Mouse (Mus musculus): ENCODE measurements around the gene Mon2.

Gene Mon2

DNA sequence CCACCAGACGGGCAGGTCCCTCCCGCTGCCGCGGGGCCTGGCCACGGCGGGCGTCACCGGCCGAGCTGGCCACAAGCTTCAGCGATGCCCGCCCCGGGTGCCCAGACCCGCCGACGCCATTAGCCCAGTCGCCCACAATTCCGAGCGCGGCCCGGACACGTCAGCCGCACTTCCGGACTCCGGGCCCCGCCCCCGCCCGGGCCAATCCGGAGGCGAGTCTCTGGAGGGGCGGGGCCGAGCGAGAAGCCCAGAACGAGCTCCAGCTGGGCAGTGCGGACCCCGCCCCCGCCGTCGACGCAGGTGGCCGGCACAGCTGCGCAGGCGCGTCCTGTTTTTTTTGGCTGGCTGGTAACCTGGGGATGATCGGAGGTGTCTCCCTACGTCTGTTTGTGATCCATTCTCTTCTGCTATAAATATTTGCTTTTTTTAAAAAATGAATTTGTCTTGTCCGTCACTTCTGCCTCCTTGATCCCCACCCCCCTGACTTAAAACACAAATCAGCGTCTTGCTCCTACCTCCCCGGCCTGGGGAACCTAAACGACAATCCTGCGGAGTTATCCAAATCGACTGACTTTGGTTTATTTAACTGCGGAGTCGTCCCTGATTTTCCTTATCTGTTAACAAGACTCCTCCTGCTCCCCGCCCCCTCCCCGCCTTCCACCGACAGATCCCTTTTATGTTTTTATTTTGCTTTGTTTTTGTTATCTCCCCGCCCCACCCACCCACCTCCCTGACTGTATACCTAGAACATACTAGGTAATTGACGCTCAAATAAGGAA, at the start of gene Mon2:
TSS of gene Mon2 (minus strand) at position 261 of the 779 bp plus-strand sequence.
- no peak for DNase-seq (ENCODE audit: extremely low read depth, low read depth, low spot score)

DNA sequence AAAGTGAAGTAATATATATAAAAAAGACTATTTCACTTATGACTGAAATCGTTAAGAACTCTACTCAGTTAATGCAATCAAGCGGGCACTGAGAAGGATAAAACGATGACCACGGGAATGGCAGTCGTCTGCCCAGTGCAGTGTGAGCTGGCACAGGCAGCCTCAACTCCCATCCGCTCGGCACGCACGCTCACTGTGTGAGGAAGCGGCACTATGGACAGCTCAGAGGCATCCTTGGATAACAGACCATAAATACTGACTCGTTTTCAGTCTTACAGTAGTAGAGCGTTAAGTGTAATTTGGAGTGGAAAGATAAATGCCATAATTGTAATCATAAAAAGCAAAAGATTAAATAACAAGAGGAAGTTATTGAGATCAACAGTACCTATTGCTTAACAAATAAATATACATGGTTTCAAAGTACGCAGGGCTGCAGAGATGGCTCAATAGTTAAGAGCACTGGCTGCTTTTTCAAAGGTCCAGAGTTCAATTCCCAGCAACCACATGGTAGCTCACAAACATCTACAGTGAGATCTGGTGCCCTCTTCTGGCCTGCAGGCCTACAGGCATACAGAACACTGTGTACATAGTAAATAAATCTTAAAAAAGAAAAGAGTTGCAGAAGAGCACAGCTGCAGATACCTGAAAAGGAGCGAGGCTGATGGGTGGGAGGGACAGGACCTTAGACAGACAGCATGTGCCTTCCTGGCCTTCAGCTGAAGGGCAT, 44.5 kb upstream of the Mon2 start:
- DNase-seq (ENCODE audit: extremely low read depth, low read depth, low spot score): no peak

DNA sequence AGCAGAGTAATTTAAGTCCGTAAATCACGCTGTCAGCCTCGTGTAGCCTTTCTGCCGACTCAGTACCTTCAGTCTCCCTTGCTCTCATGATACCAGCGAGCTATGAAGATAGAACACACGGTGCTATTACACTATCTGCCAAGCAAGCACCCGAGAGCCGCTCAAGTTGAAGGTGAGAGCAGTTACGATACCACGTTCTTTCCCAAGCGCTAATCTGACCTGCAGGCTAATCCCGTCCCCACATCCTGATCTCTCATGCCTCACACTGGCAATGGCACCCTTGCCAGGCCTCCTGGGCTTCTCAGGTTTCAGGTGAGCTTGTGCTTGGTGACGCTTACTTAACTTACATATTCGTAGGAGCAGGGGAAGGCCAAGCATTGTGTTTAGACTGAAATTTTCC, 40.6 kb upstream of the Mon2 start:
- peak; percentile 64 for DNase-seq (ENCODE audit: extremely low read depth, low read depth, low spot score)

DNA sequence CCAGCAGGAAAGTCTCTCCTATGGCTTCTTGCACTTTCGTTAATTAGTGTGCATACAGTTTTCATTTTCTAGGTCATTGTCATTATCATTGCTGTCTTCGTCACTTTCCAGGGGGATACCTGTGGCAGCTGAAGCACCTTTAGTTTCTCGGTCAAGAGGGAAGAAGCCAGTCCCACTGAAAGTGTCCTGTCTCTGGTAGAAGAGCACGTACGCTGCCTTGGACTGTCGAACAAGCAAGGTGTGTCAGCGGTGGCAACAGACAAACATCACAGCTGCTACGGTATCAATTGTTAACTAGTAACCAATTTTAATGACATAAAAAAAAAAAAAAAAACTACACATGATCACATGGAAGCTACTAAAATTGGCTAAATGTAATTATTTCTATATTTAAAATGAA, 37.2 kb upstream of the Mon2 start:
- DNase-seq (ENCODE audit: extremely low read depth, low read depth, low spot score): no peak

DNA sequence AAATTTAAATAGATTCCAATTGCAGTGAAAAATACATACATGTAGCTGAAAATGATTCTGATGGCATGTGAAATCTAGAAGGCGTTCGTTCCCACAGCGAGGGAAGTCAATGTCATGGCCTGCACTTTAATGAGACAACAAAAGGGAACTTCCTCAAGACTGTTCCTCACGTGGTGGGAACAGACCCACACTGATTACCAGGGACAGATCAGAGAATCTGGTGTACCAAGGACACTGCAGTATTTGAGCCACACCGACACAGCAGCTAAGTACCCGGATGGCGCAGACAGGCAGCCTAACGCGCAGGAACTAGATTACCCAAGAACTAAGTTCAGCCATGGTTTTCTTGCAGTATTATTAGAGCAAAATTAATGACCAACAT, 36.5 kb upstream of the Mon2 start:
- DNase-seq (ENCODE audit: extremely low read depth, low read depth, low spot score): no peak

DNA sequence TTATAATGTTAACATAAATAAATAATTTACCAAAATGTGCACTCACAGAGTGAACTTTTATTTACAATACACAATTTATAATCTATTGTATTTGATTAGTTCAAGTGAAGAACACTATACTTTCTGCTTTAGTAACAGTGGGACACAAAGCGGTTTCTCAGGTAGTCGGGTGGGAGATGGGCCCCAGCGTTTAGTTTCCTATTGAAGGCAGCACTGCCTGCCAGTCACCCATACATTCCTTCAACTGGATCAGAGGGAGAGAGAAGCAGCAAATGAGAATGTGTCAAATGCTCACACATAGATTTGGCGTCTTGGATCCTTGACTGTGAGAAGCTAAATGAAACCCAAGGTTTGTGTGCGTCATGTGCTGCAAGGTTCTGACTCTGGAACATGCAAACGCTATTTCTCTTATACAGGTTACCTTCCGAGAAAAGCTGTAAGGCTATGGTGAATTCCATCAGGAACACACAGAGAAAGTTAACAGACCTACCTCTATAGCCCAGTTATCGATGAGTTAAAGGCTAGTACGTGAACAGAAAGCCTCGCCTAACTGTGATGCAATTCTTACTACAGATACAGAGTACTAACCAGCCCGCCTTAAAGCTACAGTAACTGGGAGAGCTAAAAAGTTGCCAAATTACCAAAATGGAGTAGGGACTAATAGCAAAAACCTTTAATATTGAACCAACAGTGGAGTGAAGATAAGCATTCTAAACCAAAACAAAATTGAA, 35.9 kb upstream of the Mon2 start:
- DNase-seq (ENCODE audit: extremely low read depth, low read depth, low spot score): no peak

DNA sequence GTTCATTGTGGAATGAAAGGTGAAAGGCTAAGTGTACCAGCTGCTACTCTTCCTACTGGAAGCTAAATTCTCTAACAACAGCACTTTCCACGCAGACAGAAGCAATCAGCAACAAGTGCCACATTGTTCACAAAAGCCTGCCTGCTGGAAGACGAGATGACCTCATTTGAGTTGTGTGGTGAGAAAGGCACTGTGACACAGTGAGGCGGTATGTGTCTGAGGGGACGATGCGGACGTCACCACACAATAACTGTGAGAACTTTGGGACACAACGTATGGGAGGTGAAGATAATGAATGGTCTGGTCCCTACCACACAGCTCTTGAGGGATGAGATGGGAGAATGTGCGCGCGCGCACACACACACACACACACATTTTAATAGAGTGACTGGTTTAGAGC, 34.2 kb upstream of the Mon2 start:
- no peak for DNase-seq (ENCODE audit: extremely low read depth, low read depth, low spot score)

DNA sequence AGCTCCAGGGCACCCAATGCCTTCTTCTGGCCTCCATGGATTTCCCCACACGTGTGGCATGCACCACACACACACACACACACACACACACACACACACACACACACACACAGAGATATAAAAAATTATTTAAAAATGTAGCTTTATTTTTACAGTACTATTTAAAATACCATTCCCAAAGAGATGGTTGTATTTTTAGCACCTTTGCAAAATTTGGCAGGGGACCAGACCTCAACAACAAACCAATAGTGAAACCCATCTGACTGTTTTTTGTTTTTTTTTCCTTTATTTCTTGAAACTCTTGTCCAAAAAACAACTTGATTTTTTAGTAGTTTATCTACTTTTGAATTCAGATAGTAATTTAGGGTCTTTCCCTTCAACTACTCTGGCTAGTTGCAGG, 32.2 kb upstream of the Mon2 start:
- no peak for DNase-seq (ENCODE audit: extremely low read depth, low read depth, low spot score)

DNA sequence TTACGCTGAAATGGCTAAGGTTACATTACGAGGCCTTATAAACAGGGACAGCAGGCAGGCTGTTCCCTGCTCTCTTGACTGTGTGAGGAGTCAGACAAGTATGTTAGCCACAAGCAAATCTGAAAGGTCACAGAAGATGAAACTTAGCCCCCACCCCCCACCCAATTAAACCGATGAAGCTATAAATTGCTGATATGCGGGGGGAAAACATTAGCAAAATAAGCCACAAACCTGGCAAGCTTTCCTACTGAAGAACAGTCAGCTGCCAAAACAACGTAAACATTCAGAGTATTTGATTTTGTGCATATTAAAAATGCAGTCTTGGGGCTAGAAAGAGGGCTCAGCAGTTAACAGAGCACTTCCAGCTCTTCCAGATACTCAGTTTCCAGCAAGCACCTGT, 31.8 kb upstream of the Mon2 start:
- no peak for DNase-seq (ENCODE audit: extremely low read depth, low read depth, low spot score)

DNA sequence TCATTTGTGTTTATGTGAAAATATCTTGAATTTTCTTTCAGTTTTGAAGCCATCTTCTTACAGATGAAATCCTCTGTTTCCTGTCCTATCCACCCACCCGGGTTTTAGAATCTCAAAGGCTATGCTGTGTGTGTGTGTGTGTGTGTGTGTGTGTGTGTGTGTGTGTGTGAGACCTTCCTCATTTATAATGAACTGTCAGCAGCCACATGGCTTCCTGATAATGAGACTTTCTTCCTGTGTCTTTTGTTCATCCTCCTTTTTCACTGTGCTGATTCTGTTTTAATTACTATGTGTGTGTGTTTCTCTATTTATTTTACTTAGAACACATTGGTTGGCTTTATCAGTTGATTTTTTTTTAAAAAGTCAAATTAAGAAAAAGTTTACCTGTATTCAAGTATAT, 25.0 kb upstream of the Mon2 start:
- DNase-seq (ENCODE audit: extremely low read depth, low read depth, low spot score): no peak

DNA sequence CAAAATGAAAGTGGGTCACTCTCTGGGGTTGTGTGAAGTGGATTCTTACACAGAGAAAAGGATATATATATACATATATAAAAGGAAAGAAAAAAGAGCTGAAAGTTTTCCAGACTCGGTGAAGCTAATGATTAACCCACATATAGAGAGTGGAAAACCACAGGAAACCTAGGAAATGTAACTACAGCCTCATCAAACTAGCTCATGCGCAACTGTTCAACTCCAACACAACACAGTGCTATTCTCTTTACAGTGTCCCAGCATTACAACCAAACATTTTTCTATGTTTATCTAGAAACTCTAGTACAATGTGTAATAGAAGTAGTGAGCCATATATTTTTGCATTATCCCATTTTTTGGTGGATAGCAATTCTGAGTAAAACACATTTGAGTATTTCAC, 24.3 kb upstream of the Mon2 start:
- DNase-seq (ENCODE audit: extremely low read depth, low read depth, low spot score): no peak

DNA sequence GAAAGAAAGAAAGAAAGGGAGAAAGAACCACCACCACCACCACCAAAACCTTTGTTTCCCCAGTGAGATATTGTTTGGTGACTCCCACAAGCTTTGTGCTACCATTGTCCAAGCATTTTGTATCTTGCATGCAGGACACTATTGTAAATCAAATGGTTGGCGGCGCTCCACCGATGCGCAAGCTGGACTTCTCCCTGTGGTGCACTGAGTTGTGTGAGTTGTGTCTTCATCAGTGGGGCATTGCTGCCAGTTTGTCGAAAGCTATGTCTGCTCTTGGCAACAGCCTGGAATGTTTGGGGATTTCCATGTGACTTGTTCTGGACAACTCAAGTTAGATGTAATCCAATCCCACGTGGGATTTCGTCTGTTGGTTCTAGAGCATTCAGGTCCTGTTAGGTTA, 18.2 kb upstream of the Mon2 start:
- DNase-seq (ENCODE audit: extremely low read depth, low read depth, low spot score): no peak

DNA sequence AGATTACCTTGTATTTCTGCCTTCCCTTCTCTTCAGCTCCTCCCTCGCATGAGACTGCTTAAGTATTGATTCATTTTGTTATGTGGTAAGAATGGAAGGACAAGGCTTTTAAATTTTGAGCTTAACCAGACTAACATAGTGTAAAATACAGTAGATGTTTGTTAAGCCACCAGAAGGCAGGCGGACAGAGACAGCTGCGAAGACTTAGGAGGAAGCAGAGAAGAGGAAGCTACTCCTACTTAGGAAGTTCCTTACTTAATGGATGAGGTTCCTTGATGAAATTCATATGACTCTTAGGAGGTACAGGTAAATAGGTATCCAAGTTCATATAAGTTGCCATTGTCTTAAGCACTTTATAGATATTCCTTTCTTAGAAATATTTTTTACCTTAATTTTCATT, 16.3 kb upstream of the Mon2 start:
- DNase-seq (ENCODE audit: extremely low read depth, low read depth, low spot score): no peak

DNA sequence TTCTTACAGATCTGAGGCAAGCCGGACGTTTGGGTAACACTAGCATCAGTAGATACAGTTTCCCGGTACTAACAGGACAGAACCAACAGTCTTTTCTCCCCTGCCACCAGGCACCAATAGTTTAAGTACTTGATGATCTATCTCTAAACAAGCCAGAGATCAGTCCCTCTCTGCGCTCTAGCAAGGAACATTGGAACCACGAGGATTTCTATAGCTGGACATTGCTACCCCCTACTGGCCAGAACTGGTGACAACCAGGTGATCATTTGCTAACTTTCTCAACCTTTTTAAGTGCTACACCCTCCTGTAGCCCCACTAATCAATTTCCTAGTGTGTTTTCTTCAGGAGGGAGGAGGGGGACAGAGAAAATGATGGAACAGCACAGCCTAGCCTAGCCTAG, 15.4 kb upstream of the Mon2 start:
- no peak for DNase-seq (ENCODE audit: extremely low read depth, low read depth, low spot score)

DNA sequence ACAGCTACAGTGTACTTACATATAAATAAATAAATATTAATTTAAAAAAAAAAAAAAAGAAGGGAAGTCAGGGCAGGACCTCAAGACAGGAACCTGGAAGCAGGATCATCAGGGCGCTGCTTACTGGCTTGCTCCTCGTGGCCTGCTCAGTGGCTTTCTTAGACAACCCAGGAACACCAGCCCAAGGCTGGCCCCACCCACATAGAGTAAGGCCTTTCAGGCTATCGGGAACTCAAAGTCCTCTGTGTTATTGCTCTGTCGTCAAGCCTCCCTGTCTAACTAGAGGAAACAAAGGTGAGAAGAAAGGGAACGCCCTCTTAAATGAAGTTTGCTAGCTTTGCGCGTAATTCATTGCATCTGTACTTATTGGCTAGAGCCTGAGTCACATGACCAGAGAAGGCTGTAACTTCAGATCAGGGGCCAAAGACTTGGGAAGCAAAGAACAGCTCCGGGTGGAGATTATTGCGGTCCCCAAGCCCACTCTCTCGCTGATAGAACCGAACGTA, 13.2 kb upstream of the Mon2 start:
- no peak for DNase-seq (ENCODE audit: extremely low read depth, low read depth, low spot score)

DNA sequence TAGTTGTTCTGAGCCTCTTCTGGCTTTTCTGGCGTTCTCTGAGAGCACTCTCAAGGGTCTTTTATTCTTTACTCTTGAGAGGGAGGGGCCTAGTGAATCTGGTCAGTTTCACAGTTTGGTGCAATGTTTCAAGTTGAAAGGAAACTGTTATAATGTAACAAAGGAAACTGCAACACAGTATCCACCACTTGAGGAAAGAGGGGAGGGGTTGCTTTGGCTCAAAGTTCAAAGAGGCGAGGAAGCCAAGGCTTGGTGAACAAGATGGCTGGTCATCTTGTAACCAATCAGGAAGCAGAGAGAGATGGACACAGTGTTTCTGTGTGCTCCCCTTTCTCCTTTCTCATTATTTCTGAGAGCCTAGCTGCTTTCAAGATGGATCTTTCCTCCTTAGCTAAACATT, 10.5 kb upstream of the Mon2 start:
- DNase-seq (ENCODE audit: extremely low read depth, low read depth, low spot score): no peak

DNA sequence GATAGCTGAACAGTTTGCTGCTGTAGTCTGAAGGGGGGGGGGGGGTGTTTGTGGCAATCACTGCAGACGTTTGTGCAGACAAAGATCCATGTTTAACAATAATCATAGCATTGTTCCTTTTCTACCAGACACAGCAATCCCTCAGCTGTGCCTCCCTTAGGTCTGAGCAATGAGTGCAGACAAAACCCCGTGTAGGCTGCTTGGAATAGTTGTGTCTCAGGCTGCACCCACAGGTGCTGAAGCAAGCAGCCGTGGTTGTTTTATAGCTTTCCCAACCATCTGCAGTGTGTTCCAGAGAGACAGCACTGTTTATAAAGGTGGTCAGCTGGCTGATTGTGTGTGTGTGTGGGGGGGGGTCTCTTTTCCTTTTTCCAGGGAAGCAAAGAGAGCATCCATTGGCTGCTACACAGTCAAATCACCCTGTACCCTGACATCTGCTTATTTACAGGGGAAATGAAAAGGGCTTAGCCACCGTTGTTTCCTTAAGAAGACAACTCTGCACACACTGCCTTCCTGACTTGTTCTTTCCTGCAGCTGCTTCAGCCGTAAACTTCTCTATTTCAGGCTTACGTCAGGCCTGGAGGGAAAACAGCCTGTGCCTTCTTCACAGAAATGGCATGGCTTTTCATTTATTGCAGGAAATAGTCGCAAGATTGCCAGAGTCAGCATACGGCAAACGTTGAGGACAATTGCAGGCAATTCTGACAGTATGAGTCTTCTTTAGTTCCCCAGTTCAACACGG, 8.8 kb upstream of the Mon2 start:
- DNase-seq (ENCODE audit: extremely low read depth, low read depth, low spot score): no peak

DNA sequence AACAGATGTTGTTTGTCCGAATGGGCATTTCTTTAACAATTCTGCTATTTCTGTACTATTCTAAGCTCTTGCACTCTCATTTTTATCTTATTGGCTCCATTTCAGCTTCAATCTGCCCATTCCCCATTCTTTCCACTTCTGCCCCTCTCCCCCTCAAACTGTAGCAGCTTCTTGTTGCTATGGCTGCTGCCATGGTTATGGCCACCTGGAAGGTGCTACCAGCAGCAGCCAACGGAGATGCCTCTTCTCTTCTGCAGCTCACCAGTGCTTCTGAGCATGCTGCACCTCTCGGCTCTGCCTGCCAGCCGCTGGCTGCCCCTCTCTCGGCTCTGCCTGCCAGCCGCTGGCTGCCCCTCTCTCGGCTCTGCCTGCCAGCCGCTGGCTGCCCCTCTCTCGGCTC, 8.0 kb upstream of the Mon2 start:
- no peak for DNase-seq (ENCODE audit: extremely low read depth, low read depth, low spot score)

DNA sequence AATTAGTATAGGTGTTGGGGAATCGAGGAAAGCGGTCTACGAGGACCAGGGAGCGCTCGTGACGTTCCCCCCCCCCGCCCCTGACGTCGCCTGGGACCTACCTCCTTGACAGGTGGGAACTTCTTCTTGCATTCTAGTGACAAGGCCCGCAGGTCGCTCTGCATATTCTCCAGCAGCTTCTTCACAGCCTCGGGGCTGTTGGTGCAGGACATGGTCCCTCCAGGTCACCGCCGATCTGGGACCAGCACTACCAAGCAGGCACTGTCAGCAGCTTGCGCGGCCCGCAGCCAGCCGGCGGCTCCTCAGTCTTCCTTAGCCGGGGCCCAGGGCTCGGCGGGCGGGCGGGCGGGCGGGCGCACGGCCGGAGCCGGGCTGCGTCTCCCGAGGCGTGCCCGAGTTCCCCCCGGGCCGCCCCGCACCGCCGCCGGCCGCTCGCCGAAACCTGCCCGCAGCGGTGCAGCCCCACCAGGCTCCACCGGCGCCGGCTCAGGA, 508 bp downstream of the Mon2 start:
- no peak for DNase-seq (ENCODE audit: extremely low read depth, low read depth, low spot score)

DNA sequence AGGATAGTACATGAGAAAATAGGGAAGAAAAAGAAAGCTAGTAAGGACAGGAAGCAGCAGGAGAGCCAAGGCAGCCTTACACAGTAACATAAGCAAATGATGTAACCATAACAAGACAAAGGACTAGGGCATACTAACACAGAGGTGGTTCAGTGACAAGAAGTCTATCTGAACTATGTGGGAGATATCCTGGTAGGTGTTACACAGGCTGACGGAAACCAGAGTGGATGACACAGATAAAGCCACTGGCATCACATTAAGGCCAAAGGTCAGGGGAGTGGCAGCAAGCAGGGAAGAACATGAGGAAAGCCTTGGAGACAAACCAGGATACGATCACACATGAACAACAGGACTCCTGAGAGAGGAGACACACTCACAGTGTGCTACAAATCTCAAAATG, 4.3 kb downstream of the Mon2 start:
- DNase-seq (ENCODE audit: extremely low read depth, low read depth, low spot score): peak; percentile 37

DNA sequence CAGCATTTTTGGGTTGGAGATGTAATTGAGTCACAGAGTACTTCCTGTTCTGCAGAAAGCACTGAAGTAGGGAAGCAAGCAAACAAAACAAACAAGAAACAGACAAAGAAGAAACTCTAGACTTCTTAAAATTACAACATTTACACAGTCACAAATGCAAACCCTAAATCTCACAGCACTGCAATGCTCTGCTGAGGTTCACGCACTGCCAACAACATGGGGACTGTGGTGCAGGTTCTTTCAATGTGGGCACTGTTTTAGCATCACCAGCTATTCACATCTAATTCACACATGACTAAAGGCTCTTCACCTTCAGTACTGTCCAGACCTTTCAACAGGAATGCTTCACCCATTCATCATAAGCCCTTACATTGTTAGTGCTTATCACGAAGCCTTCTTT, 13.3 kb downstream of the Mon2 start:
- DNase-seq (ENCODE audit: extremely low read depth, low read depth, low spot score): no peak
